Mouse (Mus musculus) embryonic stem cell, embryonic (primary cell): Measurements from ENCODE around the gene Zfp462.
"Not testable (repeated sequence)": the region's sequence is repeated elsewhere in the genome, so short reads cannot be mapped to it uniquely, and the experiment has no call there.

ENCODE experiments used
- CTCF ChIA-PET, 4 experiments: fragments of 300-600 bp in 2 of 4; fragments of 350-600 bp in 2 of 4; sonication (Branson Sonifier 250); formaldehyde crosslinking; loops; one replicate each; lab custom pipeline; 2022; ENCODE audit warnings: inconsistent platforms in 2 of 4; lab: Charles Lee
- POLR2A ChIA-PET, 4 experiments: fragments of 300-600 bp in 2 of 4; fragments of 350-600 bp in 2 of 4; sonication (Branson Sonifier 250); formaldehyde crosslinking; loops; one replicate each; lab custom pipeline; 2022; ENCODE audit warnings: antibody characterized with exemption in 4 of 4, inconsistent platforms in 1 of 4; lab: Charles Lee

Gene Zfp462

GRCm38 (mm10) chr4:54972096-54972495, 27.2 kb downstream of the Zfp462 start:
- CTCF ChIA-PET, result no interaction called here
- POLR2A ChIA-PET, result interaction anchor here in 3 of 4 experiments (0.7 to 4.3 kb wide), 8 partner anchors 8 to 414 kb away, joined by 3 to 21 read pairs (median 10); no protein-coding TSS in a partner anchor

GRCm38 (mm10) chr4:54972827-54973560, 28.1 kb downstream of the Zfp462 start:
- ChIA-PET POLR2A (interaction anchor here (0.6 to 4.3 kb wide), 33 partner anchors 9 to 846 kb away, joined by 3 to 21 read pairs (median 4); partner anchors contain the start of gene Zfp462 (in 2 of the 4)), CTCF (interaction anchor here in 1 of 4 experiments (0.5 kb wide), 1 partner anchor 1661 kb away, joined by 3 read pairs; no protein-coding TSS in a partner anchor)

DNA sequence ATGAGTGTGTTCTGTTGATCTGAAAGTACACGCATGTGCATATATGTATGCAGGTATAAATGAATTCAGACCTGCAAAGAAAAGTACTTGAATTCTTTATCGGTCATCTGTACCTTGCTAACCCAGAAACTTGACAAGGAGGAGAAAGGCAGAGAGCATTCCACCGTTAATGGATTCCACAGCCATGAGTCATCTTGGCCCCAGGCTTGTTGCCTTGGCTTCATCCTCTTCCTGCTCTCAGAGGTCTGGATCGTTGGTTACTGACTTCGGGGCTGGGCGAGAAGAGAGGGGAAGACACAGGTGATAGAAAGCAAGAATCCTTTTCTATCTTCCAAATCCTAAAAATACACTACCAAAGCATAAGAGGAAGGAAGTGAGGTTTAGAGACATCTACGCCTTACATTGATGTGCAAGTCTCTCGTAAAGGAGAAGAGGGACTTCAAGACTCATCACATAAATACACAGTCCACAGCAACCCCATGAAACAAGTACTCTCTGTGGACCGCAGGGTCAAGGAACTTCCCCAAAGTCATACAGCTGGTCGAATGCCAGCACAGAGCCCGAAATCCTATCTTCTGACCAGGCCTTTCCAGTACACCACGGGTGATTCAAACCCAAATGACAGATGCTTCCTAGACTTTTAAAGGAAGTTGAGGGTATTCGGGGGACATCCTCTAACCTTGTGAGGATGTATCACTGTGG, 35.1 kb downstream of the Zfp462 start:
- CTCF ChIA-PET, result no interaction called here
- POLR2A ChIA-PET, result interaction anchor here in 2 of 4 experiments (0.5 to 2.9 kb wide), 15 partner anchors 10 to 73 kb away, joined by 3 to 22 read pairs (median 4); partner anchors contain the start of gene Zfp462 (in 1 of the 2)

GRCm38 (mm10) chr4:54984502-54984901, 39.7 kb downstream of the Zfp462 start:
- ChIA-PET POLR2A (interaction anchor here in 2 of 4 experiments (1.0 to 14.3 kb wide), 5 partner anchors 21 to 67 kb away, joined by 3 to 297 read pairs (median 31); no protein-coding TSS in a partner anchor), CTCF (no interaction called here)

DNA sequence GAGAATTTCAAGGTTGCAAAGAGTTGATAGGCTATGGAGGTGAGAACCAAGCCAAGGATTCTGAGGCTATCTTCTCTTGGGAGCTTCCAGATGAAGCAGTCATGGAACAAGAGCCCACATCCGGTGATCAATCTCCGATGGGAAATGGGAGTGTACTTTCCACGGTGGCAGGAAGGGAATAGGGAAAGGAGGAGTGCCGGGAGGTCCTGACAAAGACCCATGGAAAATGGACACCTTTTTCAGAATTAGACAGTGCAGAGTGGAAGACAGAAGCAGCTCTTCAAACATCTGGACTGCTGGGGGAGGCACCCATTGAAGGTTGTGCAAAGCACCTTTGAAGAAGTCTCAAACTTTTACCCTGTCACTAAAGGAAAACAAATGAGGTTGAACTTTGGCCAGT, 41.8 kb downstream of the Zfp462 start:
- POLR2A ChIA-PET, result interaction anchor here (0.9 to 14.3 kb wide), 38 partner anchors 9 to 491 kb away, joined by 3 to 297 read pairs (median 5); partner anchors contain the start of gene Zfp462 (in 3 of the 4)
- CTCF ChIA-PET, result interaction anchor here in 1 of 4 experiments (0.9 kb wide), 1 partner anchor 19 kb away, joined by 3 read pairs; no protein-coding TSS in a partner anchor

DNA sequence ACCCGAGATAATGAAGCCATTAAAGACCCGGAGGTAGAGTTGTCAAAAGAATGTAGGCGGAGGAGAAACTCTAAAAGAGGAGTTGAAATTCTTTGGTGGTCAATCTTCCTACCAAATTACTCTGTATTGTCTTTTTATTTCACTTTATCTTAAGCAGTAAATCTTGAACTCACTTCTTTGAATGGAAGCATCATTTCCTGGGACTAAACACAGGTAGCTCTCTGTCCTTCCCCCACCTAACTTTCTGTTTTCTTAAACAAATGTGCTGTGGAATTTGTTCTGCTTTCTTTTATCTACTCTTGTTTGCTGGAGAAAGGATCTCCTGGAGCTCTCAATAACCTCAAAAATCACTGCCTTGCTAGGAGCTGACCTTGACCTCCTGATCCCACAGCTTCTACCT, 42.4 kb downstream of the Zfp462 start:
- CTCF ChIA-PET, result interaction anchor here in 2 of 4 experiments (0.6 to 0.9 kb wide), 2 partner anchors 18 to 543 kb away, joined by 3 to 4 read pairs; no protein-coding TSS in a partner anchor

DNA sequence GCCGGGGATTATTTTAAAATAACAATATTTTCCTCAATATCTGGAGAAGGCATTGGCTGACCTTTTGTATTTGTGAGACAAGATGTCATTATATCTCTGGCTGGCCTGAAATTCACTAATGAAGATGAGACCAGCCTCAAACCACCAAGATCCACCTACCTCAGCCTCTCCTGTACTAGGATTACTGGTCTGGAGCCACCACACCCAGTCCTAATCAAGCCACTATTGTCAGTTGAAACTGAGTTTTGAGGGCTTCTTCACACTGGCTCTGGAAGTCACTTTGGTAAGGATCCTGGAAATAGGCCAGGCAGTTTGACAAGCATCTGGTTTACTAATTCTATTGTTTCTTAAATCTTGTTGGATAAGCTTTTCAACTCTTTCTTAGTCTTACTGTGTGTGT, 43.1 kb downstream of the Zfp462 start:
- ChIA-PET CTCF (interaction anchor here in 2 of 4 experiments (0.6 kb wide), 2 partner anchors 62 to 1962 kb away, joined by 4 to 6 read pairs; no protein-coding TSS in a partner anchor), POLR2A (interaction anchor here (0.5 to 14.3 kb wide), 46 partner anchors 8 to 958 kb away, joined by 3 to 297 read pairs (median 5); partner anchors contain the start of gene Zfp462 (in 2 of the 4))

More for the DNA sequence above, 42.4 kb downstream of the Zfp462 start:
- POLR2A ChIA-PET, result interaction anchor here (0.5 to 14.3 kb wide), 50 partner anchors 8 to 957 kb away, joined by 3 to 297 read pairs (median 4); partner anchors contain the start of gene Zfp462 (in 3 of the 4)

DNA sequence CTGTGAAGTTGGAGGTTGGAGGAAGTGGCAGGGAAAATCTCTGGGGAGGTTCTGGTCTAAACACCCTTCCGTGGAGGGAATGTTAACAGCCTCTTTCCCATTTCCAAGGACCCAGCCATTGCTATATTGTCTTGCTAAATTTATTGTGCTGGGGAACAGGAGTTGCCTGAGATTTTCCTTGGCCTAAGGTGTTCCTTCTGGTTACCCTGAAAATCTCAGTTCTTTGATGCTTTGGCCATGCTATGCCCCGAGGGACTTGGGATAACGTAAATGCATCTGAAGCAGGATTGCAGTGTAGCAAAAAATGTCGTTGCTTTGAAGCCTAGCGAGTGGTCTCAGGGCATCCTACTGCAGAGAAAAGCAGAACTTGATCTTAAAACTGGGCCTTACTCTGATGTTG, 47.1 kb downstream of the Zfp462 start:
- CTCF ChIA-PET, result no interaction called here

GRCm38 (mm10) chr4:54993001-54993400, 48.2 kb downstream of the Zfp462 start:
- POLR2A ChIA-PET, result interaction anchor here in 3 of 4 experiments (0.6 to 14.3 kb wide), 19 partner anchors 8 to 484 kb away, joined by 3 to 297 read pairs (median 4); partner anchors contain the start of gene Zfp462 (in 1 of the 3)
- CTCF ChIA-PET, result not testable (repeated sequence)

More for the DNA sequence above, 47.1 kb downstream of the Zfp462 start:
- POLR2A ChIA-PET, result interaction anchor here in 3 of 4 experiments (0.9 to 14.3 kb wide), 10 partner anchors 9 to 483 kb away, joined by 3 to 297 read pairs (median 8); no protein-coding TSS in a partner anchor

DNA sequence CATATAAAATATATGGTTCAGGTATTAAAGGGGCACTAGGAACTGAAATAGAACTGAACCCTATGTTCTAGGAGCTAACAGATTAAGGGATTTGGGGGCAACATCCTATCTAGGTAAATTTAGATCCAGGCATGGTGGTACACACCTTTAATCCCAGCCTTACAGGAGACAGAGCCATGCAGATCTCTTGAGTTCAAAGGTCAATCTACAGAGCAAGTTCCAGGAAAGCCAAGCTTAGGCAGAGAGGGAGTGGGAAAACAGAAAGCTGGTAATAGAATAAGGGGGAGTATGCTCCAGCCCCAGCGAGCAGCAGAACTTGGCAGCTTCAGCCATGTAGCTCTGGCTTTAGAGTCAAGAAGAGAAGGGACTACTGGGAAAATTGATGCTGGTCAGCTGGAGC, 50.4 kb downstream of the Zfp462 start:
- ChIA-PET CTCF (interaction anchor here in 1 of 4 experiments (1.2 kb wide), 1 partner anchor 11 kb away, joined by 3 read pairs; no protein-coding TSS in a partner anchor), POLR2A (interaction anchor here in 3 of 4 experiments (0.8 to 14.3 kb wide), 12 partner anchors 8 to 213 kb away, joined by 3 to 297 read pairs (median 4); partner anchors contain the start of gene Zfp462 (in 1 of the 3))

- CTCF ChIA-PET, result interaction anchor here in 1 of 4 experiments (1.2 kb wide), 1 partner anchor 10 kb away, joined by 3 read pairs; no protein-coding TSS in a partner anchor
- POLR2A ChIA-PET, result interaction anchor here in 3 of 4 experiments (0.8 to 14.3 kb wide), 12 partner anchors 8 to 212 kb away, joined by 3 to 297 read pairs (median 4); no protein-coding TSS in a partner anchor
Measured at GRCm38 (mm10) chr4:54996064-54996463, 51.2 kb downstream of the Zfp462 start.

- ChIA-PET CTCF (interaction anchor here in 1 of 4 experiments (0.6 kb wide), 1 partner anchor 664 kb away, joined by 3 read pairs; no protein-coding TSS in a partner anchor), POLR2A (interaction anchor here in 3 of 4 experiments (0.6 to 14.3 kb wide), 25 partner anchors 7 to 1046 kb away, joined by 3 to 297 read pairs (median 4); partner anchors contain the start of gene Zfp462 (in 1 of the 3))
Measured at GRCm38 (mm10) chr4:54998146-54998841, 53.4 kb downstream of the Zfp462 start.

GRCm38 (mm10) chr4:54999556-54999955, 54.7 kb downstream of the Zfp462 start:
- ChIA-PET CTCF (no interaction called here), POLR2A (interaction anchor here in 3 of 4 experiments (0.7 to 4.9 kb wide), 10 partner anchors 9 to 476 kb away, joined by 3 to 51 read pairs (median 4); no protein-coding TSS in a partner anchor)

DNA sequence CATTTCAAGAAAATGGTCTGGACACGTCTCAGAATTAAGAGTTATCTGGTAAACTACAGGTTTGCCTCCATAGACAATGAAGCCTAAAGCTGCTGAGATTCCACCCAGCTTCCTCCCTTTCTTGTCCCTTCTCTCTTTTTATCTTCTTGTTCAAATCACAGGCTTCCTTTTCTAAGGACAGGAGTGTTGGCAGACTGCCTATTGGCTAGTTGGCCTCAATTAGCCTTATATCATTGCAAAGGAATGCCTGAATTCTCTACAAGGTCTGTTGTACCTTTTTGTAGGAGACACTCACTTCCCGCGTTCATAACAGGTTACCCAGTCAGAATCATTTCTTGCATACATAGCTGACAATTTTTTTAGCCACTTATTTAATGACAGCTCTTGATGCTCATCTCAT, 56.5 kb downstream of the Zfp462 start:
- CTCF ChIA-PET, result no interaction called here
- POLR2A ChIA-PET, result interaction anchor here in 3 of 4 experiments (0.6 to 14.2 kb wide), 10 partner anchors 9 to 207 kb away, joined by 3 to 297 read pairs (median 4); partner anchors contain the start of gene Zfp462 (in 1 of the 3)

GRCm38 (mm10) chr4:55003128-55003527, 58.3 kb downstream of the Zfp462 start:
- ChIA-PET CTCF (interaction anchor here in 1 of 4 experiments (0.6 kb wide), 1 partner anchor 20 kb away, joined by 3 read pairs; no protein-coding TSS in a partner anchor), POLR2A (interaction anchor here in 2 of 4 experiments (0.8 to 14.2 kb wide), 8 partner anchors 9 to 204 kb away, joined by 3 to 297 read pairs (median 8); no protein-coding TSS in a partner anchor)

DNA sequence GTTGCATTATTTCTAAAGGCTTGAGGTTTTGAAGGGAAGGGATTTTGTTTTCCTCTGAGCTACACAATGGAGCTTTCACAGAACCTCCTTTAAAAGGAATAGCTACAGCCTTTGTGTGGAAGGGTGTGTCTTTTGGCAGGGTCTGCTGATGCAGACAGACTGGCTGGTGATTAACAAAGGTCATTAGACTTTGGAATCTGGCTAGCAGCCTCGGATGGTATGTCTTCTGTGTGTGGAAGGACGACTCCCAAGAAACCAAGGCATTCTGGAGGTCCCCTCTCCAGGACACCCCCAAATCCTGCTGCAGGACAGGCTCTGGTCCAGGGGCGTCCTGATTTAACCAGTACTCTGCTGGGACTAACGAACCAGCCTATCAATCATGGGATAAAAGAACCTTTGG, 60.2 kb downstream of the Zfp462 start:
- POLR2A ChIA-PET, result interaction anchor here (0.6 to 14.2 kb wide), 101 partner anchors 8 to 1689 kb away, joined by 3 to 297 read pairs (median 5); partner anchors contain the start of genes Zfp462 (in 2 of the 4) and Klf4 (in 1 of the 4)
- CTCF ChIA-PET, result interaction anchor here in 1 of 4 experiments (0.8 kb wide), 1 partner anchor 18 kb away, joined by 3 read pairs; no protein-coding TSS in a partner anchor
